Mouse (Mus musculus) small intestine, adult 2 months (tissue): ENCODE data around the gene Sipa1l2.

Experiments
- CTCF ChIP-seq: fragments of 200-500 bp; IDR thresholded peaks from 2 replicates; pipeline ENCODE4 v1.5.1; 2012; ENCODE audit warnings: low read depth, mild to moderate bottlenecking, control low read depth, inconsistent platforms, low read length, moderate library complexity, mixed read lengths; ENCODE audit not compliant: insufficient replicate concordance, insufficient read length; ENCODE audit errors: extremely low read depth
- POLR2A ChIP-seq: fragments of 200-500 bp; IDR thresholded peaks from 2 replicates; pipeline ENCODE4 v1.6.1; 2012; ENCODE audit warnings: low read depth, mild to moderate bottlenecking, control low read depth, inconsistent platforms, low read length, moderate library complexity

DNA sequence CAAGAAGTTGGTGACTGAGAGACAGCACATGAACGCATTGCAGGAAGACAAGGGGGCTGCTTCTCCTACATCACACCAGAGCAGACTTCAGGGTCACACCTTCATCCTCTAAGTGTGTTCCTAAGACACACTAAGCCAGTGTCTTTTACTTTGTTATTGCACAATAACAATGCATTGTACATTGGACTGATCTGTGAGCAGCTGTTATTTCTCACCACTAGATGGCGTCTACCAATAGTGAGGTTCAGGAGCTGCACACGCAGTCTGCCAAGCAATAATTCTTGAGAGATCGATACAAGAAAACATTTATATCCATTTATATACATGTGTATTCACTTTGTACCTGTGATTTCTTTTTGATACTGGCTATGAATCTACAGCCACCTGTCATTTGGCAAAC is 4.7 kb upstream of the Sipa1l2 start:
- TF ChIP-seq CTCF (no peak; the same call in 1 of the 2 replicates), POLR2A (no peak)
